ENCODE assay signal across 25 mouse cellular contexts in genomic region chr6:53959826-53960225, GRCm38 (mm10). TPM values are rescaled to one million over a fixed set of nuclear protein-coding genes. Genes with fewer than 3 reads are reported as not detected.
A peak's percentile ranks its signal among the peaks of the same experiment; 100 is the strongest.
DNase-seq lines count a peak whose midpoint lies in the region; ATAC-seq lines count a peak whose summit lies in the region.
"Had no signal": no experiment of that assay in that cellular context is flagged by ENCODE, and none has a peak within 500 bp of the region (broad histone marks: within the 10 kb centered on the region; RNA-seq: fewer than 3 reads in every experiment).

No protein-coding gene starts in this region.

- DNase-seq in forebrain, embryonic 11.5 days (ENCODE audit: low spot score) = peak; percentile 23
- DNase-seq in heart, adult 11 months = peak; percentile 31
- no peak for DNase-seq in heart, adult 9 months (ENCODE audit: low spot score in 2 of 2)
- peak; percentile 61 for DNase-seq in brain, adult 2 months (ENCODE audit: low read depth, low spot score)
- DNase-seq: adrenal gland, adult 2 months; adrenal gland, postnatal 10 days; adrenal gland, postnatal 25 days; B cell, adult 2 months; cerebellum, adult 11-12 months; cerebellum, adult 2 months; cerebellum, adult 9-10 months; cerebellum, postnatal 10 days; cerebellum, postnatal 25 days; forebrain, postnatal 0 days had no signal

- H3K4me3 ChIP-seq in forebrain, embryonic 11.5 days (ENCODE audit: low read depth, low read length) = no peak overlapping the region
- no peak overlapping the region for H3K4me3 ChIP-seq in forebrain, embryonic 15.5 days
- H3K4me3 ChIP-seq: embryonic facial prominence, embryonic 10.5 days; embryonic facial prominence, embryonic 12.5 days; forebrain, embryonic 12.5 days had no signal

- peaks cover 2% of the 10 kb centered on the region; the same call in 1 of the 2 replicates for H3K4me1 ChIP-seq in forebrain, embryonic 11.5 days (replicated peaks; ENCODE audit: control insufficient read depth, insufficient read depth, low read length)
- no peaks in the 10 kb centered on the region for H3K4me1 ChIP-seq in forebrain, embryonic 15.5 days

- H3K9ac ChIP-seq in forebrain, embryonic 11.5 days (ENCODE audit: low read length) = no peak overlapping the region
- H3K9ac ChIP-seq in forebrain, embryonic 15.5 days (replicated peaks) = no peak overlapping the region
- H3K9ac ChIP-seq: embryonic facial prominence, embryonic 12.5 days; forebrain, embryonic 12.5 days; forebrain, postnatal 0 days had no signal

- no peak for ATAC-seq in forebrain, embryonic 11.5 days (replicated peaks; ENCODE audit: low FRiP score)
- ATAC-seq in forebrain, embryonic 15.5 days (replicated peaks) = no peak
- ATAC-seq: CD4-positive, CD25-positive, alpha-beta regulatory T cell, adult 4 months; forebrain, embryonic 14.5 days; forebrain, postnatal 0 days had no signal

- H3K36me3 ChIP-seq in forebrain, embryonic 11.5 days (ENCODE audit: control insufficient read depth, insufficient read depth, low read length) = no peaks in the 10 kb centered on the region
- H3K36me3 ChIP-seq in forebrain, embryonic 15.5 days = no peaks in the 10 kb centered on the region
- H3K36me3 ChIP-seq: embryonic facial prominence, embryonic 10.5 days; embryonic facial prominence, embryonic 12.5 days; forebrain, embryonic 12.5 days; G1E had no signal

- H3K9me3 ChIP-seq in forebrain, embryonic 11.5 days (ENCODE audit: control insufficient read depth, low read length) = no peaks in the 10 kb centered on the region
- no peaks in the 10 kb centered on the region for H3K9me3 ChIP-seq in forebrain, embryonic 15.5 days
- H3K9me3 ChIP-seq: embryonic facial prominence, embryonic 10.5 days; embryonic facial prominence, embryonic 12.5 days; forebrain, embryonic 12.5 days had no signal

- H3K27me3 ChIP-seq in forebrain, embryonic 11.5 days (ENCODE audit: control insufficient read depth, insufficient read depth, low read length) = no peaks in the 10 kb centered on the region
- H3K27me3 ChIP-seq in forebrain, embryonic 15.5 days = no peaks in the 10 kb centered on the region
- H3K27me3 ChIP-seq: CH12.LX; embryonic facial prominence, embryonic 12.5 days had no signal

- H3K4me2 ChIP-seq in forebrain, embryonic 11.5 days (ENCODE audit: low read depth, low read length, severe bottlenecking) = no peak overlapping the region
- no peak overlapping the region for H3K4me2 ChIP-seq in forebrain, embryonic 15.5 days (replicated peaks)
- H3K4me2 ChIP-seq: embryonic facial prominence, embryonic 12.5 days; forebrain, embryonic 12.5 days had no signal

- 83% methylated on average over 3 of the region's 3 CpGs for WGBS in forebrain, embryonic 11.5 days
- WGBS in forebrain, embryonic 15.5 days = 59% methylated on average over 3 of the region's 3 CpGs

- H3K27ac ChIP-seq in forebrain, embryonic 11.5 days (ENCODE audit: low read depth, low read length) = no peak overlapping the region
- no peak overlapping the region for H3K27ac ChIP-seq in forebrain, embryonic 15.5 days (replicated peaks)
- H3K27ac ChIP-seq: embryonic facial prominence, embryonic 10.5 days; embryonic facial prominence, embryonic 12.5 days; forebrain, embryonic 12.5 days had no signal

RNA-seq across cellular contexts. Expression of gene Cpvl, which starts 18.6 kb away (rescaled TPM):
- polyA plus RNA-seq in forebrain, embryonic 11.5 days (2014; fragmentation: Nextera tagmentation; extraction: Ambion mirVana) = 0.12 TPM in 1 of 2 replicates, not detected in the other
- not detected in 2 replicates for polyA plus RNA-seq in forebrain, embryonic 15.5 days (2015; fragmentation: Nextera tagmentation; extraction: Ambion mirVana)
- polyA plus RNA-seq: adrenal gland, adult 2 months; CD4-positive, CD25-positive, alpha-beta regulatory T cell, adult 4 months; cortical plate, adult 2 months; embryonic facial prominence, embryonic 12.5 days; embryonic facial prominence, embryonic 14.5 days; forebrain, embryonic 12.5 days; forebrain, embryonic 14.5 days; frontal cortex, adult 2 months; G1E had no signal

Comparison
In these comparisons a context has a peak if more than half of its experiments do, and no peak if none do; other contexts are left out.
1. DNase-seq: peak in forebrain, embryonic 11.5 days (single experiment), heart, adult 11 months (single experiment) and brain, adult 2 months (single experiment); none in heart, adult 9 months (0 of 2).